Mouse (Mus musculus): ENCODE data around the gene Iars. TPM values are rescaled to one million over a fixed set of nuclear protein-coding genes. Genes with fewer than 3 reads are reported as not detected.

The Iars gene
- polyA plus RNA-seq, 2 experiments, result 61.8 to 68.3 TPM

Other genes starting within 250 kb of the Iars start
- 0.15 and 0.20 TPM in 2 replicates for gene Tes3-ps, start 188.8 kb upstream of the Iars start, polyA plus RNA-seq (2012; rRNA removed)
- 0.58 and 0.91 TPM in 2 replicates for gene Tes3-ps, start 188.8 kb upstream of the Iars start, polyA plus RNA-seq (2014; fragmentation: Nextera tagmentation; extraction: Ambion mirVana)
- gene Ecm2, start 177.3 kb upstream of the Iars start, polyA plus RNA-seq (2012; rRNA removed), result 3.4 and 4.6 TPM in 2 replicates
- gene Ecm2, start 177.3 kb upstream of the Iars start, polyA plus RNA-seq (2014; fragmentation: Nextera tagmentation; extraction: Ambion mirVana), result 2.5 and 2.8 TPM in 2 replicates
- gene Aspn, start 137.7 kb upstream of the Iars start, polyA plus RNA-seq (2012; rRNA removed), result 57.9 and 76.8 TPM in 2 replicates
- gene Aspn, start 137.7 kb upstream of the Iars start, polyA plus RNA-seq (2014; fragmentation: Nextera tagmentation; extraction: Ambion mirVana), result 106 and 120 TPM in 2 replicates
- 4.1 and 5.4 TPM in 2 replicates for gene Omd, start 99.6 kb upstream of the Iars start, polyA plus RNA-seq (2012; rRNA removed)
- gene Omd, start 99.6 kb upstream of the Iars start, polyA plus RNA-seq (2014; fragmentation: Nextera tagmentation; extraction: Ambion mirVana), result 7.8 and 8.5 TPM in 2 replicates
- 100 and 135 TPM in 2 replicates for gene Ogn, start 74.1 kb upstream of the Iars start, polyA plus RNA-seq (2012; rRNA removed)
- gene Ogn, start 74.1 kb upstream of the Iars start, polyA plus RNA-seq (2014; fragmentation: Nextera tagmentation; extraction: Ambion mirVana), result 275 and 276 TPM in 2 replicates
- 5.9 and 9.8 TPM in 2 replicates for gene Cenpp, start 29.3 kb upstream of the Iars start, polyA plus RNA-seq (2012; rRNA removed)
- gene Cenpp, start 29.3 kb upstream of the Iars start, polyA plus RNA-seq (2014; fragmentation: Nextera tagmentation; extraction: Ambion mirVana), result 21.8 and 22.2 TPM in 2 replicates
- gene Nol8, start 29.0 kb upstream of the Iars start, polyA plus RNA-seq (2012; rRNA removed), result 6.6 and 9.8 TPM in 2 replicates
- gene Nol8, start 29.0 kb upstream of the Iars start, polyA plus RNA-seq (2014; fragmentation: Nextera tagmentation; extraction: Ambion mirVana), result 12.2 and 13.6 TPM in 2 replicates
- not detected in 2 replicates for gene Gm30302, start 116.9 kb downstream of the Iars start, polyA plus RNA-seq (2012; rRNA removed)
- gene Gm30302, start 116.9 kb downstream of the Iars start, polyA plus RNA-seq (2014; fragmentation: Nextera tagmentation; extraction: Ambion mirVana), result not detected in 2 replicates

All from limb, embryonic 14.5 days (tissue).